Mouse (Mus musculus): ENCODE data around the gene Fbxl22.

Gene Fbxl22

DNA sequence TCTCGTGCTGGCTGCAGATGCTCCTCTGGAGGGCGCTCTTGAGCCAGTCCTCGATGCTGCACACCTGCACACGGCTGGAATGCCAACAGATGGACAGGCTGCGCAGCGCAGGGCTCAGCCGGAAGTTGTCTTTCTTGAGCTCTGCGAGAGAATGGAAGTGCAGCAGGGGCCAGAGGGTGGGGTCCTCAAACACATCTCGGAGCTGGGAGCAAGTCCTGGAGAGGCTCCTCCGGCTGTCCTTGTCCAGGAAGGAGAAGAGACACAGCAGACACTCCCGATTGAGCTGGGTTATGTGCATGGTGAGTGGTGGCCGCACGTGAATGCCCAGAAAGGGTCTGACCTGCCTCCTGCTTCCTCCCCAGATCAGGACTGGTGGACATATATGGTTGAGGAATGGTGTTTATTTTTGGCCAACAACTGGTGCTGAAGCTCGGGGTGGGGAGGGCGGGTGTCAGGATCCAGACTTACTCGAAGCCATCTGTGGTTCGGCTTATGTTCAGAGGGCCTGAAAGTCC, at the start of gene Fbxl22:
Fbxl22 (minus strand) TSS at position 338 of the 515 bp plus-strand sequence.
- DNase-seq = peak; percentile 71

DNA sequence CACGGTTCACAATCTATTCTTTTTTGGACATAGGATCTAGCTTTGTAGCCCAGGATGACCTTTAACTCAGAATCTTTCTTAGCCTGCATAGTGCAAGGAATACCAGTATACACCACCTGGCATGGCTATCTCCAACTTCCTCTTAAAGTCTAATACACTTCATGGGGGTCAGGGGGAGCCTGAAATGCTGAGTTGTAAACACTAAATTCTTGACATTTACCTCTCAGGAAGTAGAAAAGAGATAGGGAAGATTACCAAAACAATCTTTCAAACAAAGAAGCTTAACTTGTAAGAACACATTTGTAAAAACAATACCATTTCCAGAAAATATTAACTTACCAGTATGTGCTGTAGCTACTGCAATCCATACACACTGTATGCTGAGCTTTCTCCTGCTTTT, 47.8 kb upstream of the Fbxl22 start:
- DNase-seq = no peak

DNA sequence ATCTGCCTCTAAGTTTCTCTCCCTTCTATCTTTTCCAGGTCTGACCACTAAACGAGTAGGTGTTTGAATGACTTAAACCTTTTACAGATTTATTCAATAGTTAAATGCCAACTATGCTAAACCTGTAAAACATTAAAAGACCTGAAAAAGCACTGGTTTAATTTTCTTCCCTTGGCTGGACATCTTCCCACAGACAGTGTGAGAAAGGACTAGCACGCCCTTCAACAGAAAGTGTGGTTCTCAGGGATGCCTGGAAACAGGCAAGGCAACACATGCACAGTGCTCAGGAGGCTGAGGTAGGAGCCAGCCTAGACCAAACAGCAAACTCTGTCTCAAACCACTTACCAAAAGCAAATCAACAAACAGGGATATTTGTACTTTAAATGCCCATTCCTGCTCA, 47.1 kb upstream of the Fbxl22 start:
- peak; percentile 23 for DNase-seq

DNA sequence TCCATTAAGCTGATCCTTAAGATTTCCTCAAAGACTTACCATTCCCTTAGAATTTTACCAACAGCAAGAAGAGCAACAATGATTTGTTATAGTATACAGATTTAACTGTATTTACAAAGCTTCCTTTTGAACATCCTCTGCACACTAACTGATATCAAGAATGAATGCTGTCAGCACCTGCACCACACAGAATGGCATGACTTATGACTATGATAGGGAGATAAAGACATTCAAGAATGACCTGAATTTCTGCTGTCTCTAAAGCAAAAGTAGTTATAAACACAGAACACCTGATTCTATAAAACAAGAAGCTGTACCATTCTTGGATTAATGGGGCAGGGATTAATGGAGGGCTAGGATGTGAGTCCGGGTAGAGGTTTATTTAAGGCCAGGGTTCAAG, 46.3 kb upstream of the Fbxl22 start:
- no peak for DNase-seq

DNA sequence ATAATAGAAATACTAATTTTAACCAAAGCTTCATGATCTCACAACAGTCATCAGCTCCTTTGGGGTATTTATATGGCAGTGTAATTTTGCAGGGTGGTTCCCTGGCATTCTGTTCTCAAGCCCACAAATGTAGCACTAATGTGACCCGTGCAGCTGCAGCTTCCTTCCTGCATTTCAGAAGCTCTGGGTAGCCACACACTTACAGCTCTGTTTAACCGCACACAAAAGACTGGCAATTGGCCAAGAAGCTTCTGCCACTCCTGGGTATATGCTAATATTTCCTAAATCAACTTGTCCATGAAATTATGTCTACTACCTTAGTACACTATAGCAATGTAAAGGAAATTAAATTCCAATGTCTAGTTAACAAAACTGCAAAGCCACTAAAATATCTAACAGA, 45.9 kb upstream of the Fbxl22 start:
- peak; percentile 18 for DNase-seq

DNA sequence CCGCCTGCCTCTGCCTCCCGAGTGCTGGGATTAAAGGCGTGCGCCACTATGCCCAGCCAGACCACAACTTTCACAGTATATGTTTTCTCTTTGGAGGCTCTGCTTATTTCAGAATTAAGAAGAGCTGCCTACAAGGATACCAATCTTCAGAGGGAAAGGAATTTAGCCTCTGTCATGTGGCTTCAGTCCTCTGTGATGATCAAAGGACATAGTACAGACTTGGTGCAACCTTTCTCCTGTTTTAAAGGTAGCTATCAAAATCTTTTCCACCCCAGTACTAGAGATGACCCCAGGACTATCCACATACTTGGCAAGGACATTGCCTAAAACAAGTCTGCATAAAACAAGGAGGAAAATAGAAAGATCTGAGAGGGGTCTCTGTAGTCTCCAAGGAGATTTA, 44.6 kb upstream of the Fbxl22 start:
- DNase-seq = peak; percentile 21

DNA sequence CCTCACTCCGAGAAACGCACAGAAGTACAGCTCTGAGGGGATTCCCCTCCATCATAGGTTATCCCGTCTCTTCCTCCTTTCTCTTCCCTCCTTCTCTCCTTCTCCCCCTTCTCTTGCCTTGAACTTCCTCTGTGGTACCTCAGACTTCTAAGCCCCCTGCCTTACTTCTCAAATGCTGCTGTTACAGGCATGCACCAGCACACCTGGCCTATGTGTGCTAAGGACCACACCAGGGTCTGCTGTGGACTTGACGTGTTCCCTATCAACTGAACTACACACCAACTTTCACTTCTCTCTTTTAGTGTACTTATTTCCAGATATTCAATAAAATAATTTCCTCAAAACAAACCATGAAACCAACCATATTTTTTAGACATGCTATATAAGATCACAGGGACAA, 28.4 kb upstream of the Fbxl22 start:
- no peak for DNase-seq

DNA sequence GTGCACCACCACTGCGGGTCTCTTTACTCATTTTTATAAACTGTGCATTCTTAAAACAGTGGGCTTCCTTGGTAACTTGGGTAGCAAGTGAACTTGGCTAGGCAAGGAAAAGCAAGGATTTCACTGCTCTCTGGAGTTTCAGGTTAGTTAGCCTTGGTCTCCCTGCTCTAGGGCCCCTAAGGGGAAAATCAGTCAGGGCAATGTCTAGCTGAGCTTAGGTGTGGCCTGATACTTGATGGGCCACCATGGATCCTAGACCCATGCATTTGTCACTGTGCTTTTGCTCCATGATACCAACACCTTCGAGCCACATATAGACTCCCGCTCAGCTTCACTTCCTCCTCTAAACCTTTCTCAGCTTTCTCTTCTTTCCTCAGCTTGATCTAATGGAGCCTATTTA, 7.2 kb upstream of the Fbxl22 start:
- no peak for DNase-seq

DNA sequence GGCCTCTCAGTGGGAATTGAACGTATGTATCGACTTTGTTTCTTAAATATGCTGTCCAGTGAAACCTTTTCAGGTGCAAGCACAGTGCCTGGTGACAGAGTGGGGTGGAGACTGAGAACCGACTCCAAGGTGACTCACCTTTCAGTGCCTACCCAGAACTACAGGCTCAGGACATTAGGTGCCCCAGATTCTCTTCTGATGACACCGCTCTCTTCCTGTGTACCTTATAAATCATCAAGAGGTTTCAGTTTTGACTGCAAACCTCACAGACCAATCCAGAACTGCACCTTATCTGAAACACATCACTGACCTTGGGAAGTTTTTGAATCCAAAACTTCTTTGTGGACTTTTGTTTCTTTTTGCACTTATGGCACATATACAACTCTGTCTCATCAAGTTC, 5.9 kb upstream of the Fbxl22 start:
- no peak for DNase-seq

DNA sequence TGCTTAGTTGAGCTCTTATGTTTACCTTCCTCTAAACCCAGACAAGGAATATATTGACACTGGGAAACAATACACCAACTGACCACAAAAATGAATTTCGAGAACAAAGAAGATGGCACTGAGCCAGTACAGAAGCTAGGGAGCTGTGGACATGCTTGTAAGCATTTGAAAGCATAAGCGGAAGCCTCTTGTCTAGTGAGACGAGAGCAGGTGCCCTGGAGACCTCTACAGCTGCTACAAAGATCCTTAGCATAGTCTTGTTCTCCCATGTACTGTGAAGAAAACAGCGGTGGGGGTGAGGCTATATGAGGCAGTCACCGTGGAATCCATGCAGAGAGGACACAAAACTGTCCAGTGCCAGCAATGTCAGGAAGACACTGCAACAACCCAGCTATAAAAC, 4.5 kb upstream of the Fbxl22 start:
- no peak for DNase-seq

DNA sequence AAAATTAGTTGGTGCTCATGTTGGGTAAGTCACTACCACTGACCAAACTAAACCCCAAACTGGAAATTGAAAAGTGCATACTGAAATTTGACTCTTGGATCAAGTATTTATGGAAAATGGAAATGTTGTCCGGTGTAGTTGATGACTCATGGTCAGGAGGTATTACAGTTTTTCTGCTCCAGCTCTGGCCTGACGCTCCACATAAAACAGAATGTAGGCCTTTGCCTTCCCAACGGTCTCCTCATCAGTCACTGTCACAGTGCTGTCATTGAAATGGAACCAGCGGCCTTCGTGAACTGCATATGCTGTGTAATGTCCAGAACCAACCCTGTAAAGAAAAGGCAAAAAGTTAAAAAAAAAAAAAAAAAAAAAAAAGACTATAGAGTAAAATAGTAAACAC, 3.9 kb upstream of the Fbxl22 start:
- DNase-seq = no peak

DNA sequence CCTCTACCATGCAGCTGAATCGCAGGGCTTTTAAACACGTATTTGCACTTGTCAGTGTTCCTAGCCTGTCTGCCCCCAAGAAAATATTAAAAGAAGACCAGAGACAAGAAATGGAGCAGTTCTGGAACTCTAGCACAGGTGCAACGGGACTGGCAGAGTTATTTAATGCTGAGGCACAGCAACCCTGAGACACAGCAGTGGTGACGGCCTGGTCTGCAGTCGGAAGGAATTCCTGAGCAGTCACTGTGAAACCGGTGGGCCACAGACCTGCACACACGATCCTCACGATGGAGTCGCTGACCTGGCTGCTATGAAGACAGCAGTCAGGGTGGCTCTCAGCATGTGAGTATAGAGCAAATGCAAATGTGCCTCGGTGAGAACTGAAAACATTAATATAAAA, 3.4 kb upstream of the Fbxl22 start:
- no peak for DNase-seq

DNA sequence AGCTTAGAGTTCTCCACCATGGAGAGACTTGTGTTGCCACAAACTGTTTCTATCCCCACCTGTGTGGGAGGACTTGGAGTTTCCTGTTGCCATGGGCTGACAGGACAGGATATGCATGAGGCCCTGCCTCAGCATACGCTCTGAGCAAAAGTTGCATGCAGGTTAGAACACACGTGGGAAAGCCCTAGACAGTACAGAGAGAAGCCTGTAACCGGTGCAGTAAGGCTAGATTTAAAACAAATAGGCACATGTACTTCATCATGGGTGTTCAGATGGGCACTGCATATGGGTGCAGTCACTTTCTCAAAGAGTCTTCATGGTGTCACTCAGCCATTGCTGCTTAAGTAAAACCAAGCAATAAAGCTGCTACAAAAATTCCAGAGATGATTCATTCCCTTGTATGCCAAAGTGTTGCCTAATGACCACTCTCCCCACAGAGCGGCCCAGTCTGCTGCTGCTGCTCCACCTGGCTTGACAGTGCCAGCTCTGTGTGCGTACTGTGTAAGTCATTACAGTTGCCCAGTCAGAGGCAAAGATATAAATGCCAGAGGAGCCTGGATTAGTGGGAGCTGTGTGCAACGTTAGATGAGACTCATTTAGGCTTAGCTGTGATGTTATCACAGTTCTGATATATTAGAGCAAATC, 2.0 kb upstream of the Fbxl22 start:
- no peak for DNase-seq

DNA sequence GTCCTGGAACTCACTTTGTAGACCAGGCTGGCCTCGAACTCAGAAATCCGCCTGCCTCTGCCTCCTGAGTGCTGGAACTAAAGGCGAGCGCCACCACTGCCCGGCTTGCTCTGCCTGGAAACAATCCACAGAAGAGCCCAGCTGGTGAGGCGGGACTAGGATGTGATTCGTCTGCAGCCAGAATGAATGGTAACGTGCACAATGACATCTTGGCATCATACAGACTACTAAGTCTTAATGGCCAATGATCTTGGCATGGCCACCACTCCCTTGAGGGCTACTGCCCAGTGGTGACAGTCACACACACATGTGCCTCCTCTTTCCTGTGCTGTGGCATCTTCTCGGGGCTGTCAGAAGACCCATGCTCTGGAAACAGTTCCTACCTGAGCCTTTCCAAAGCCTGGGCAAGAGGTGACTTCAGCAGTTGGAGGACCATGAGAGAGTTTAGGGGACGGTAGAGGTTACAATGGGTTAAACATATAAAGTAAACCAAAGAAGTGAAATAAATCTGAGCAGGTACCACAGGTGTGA, 1.4 kb upstream of the Fbxl22 start:
- no peak for DNase-seq

DNA sequence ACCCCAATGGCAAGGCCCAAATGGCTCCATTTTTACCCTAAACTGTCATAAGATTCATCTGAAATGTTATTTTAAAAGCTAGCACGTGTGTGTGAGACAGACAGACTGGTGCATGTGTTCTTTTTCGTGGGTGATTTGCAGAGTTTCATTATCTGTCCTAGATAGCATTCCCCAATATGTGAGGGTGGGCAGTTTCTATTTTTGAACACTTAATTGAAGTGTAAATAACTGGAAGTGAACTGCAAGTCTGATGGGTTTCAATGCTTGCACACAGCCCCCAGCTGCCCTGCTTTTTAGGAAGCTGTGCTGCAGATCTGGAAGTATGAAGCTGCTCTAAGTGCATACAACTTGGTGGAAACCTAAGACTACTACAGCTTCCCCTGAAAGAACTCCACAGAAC, 722 bp upstream of the Fbxl22 start:
- DNase-seq = no peak

DNA sequence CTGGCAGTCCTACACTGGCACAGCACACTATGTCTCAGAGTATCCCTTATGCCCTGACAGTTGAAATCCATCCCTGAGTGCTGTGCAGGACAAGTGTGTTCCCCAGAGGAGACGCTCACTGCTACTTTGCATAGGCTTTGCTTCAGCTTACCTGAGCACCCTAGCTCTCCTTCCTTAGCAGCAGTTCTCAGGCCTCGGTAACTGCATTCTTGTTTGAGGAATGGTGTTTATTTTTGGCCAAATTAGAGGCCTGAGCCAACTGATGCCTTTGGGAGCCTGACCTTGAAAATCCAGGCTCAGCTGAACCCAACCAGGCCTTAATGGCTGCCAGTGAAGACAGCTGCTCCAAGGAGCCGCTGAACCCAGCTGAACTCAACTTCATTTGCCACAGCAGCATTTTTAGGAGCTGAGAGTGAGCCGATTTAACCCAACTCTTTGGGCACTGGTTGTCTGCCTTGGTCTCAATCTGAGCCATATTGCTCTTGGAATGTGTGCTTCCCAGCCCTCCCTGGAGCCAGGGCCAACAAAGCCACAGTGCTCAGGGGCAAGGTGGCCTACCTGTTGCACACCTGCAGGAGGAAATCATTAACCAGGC, 635 bp downstream of the Fbxl22 start:
- DNase-seq = no peak

DNA sequence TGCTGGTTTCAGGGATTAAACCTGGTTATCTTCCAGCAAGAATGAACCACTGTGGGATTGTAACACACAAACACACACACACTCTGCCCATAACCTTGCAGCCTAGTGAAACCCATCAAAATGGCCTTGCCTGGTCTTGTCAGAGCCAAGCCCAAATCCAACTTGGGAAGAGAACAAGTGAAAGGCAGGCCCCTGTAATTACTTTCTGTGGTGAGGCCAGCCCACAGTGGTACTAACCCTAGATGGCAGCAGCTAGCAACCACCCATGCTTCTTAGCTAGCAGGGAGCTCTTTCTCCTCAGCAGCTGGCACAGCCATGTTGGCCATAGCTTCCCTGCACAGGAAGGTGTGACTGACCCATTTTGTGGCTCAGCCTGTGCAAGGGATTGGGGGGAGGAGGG, 1.2 kb downstream of the Fbxl22 start:
- no peak for DNase-seq

DNA sequence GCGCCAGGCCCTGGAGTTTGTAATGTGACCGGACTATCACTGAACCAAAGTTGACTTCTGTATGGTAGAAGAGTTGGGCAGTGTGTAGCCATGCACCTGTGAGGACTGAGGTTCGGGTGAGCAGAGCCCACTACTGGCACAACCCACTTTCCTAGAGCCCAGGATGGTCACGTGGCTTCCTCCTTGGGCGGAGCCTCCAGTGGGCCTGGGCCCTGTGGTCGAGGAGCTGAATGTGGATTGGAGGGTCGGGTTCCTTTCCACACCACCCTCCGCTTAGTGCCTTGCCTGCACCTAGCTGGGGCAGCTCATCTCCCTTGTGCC, 2.1 kb downstream of the Fbxl22 start:
- peak; percentile 87 for DNase-seq

DNA sequence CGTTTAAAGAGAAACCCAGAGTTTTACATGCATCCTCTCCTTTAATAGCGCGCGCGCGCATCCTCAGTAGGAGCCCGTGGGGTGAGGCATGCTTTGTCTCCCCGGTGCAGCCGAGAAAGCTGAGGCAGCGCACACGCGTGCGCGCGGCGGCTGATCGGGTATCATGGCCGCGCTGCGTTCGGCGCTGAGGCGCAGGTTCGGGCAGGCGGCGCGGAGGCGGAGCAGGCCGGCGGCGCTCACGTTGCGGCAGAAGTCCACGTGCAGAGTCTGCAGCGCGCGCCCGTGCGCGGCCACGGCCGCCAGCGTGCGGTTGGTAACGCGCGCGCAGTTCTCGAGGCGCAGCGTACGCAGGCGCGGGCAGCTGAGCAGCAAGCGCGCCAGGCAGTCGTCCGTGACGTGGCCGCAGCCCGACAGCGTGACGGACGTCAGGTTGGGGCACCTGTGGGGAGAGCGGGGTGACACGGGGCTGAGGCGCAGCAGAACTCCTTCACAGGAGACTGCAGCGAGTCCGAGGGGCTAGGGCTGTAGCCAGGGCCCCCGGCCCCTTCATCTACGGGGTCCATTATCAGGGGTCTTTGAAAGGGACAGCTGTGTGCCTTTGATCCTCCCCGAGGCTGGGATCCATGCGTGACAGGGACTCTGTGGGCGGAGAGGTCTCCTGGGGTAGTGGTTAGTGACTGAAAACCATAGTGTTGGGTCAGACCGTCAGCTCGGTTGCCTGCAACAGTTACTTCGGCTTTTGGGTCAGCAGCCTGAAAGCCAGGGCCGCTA, 2.6 kb downstream of the Fbxl22 start:
- peak; percentile 94 for DNase-seq

DNA sequence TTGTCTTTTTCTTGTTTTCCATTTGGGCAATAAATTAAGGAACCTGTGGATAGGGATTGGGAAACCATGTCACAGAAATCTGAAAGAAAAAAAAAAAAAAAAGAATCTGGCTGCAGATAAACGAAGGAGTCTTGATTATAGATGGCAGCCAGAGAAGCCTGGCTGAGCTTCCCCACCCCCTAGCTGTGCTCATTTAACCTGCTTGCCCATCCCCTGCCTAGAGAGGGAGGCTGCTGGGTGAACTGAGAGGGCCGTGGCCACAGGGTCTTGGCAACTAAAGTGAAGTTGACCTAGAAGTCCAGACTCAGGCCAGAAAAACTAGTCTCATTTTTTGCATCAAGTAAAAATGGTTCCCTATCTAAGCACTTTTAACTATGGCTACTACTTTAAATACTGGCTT, 3.4 kb downstream of the Fbxl22 start:
- DNase-seq = no peak

DNA sequence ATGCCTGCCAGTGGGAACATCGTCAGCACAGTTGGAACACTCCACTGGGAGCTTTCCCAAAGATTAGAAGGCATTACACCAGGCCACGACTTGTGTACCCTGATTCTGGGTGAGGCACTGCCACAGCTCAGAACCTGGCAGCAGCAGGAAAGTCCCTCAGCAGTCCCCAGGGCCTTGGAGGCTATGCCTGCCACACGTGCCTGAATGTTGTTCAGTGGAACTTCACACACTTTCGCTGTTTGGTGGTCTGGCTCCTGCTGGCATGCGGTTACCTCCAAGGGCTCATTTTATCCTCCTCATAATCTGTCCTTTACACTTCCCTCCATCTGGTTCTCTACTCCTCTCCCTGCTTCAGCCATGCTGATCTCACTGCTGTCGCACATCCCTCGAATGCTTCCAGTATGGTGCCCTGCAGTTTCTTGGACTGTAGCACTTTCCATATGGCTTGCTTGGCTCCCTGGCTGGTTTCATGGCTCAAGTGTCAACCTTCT, 4.0 kb downstream of the Fbxl22 start:
- no peak for DNase-seq

DNA sequence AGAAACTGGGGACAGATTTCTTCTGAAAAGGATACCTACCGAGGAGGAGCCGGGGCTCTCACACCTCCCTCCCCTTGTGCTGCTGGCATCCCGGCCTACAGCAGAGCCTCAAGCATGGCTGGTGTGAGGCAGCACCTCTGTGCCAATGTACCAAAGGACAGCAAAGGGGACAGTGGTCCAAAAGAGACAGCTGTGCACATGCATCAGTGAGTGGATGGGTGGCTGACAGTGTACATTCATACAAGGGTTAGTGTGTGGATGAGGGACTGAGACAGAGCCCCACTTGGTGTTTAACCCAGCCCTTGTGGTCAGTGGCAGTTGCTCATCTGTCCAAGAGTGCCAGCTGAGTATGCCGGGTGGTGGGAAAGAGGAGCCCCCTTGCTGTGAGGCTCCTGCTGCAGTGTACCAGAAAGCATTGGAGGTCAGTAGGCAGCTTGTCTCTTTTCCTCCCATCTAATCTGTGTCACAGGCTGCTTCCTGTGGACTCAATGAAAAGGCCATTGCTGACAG, 5.4 kb downstream of the Fbxl22 start:
- no peak for DNase-seq

DNA sequence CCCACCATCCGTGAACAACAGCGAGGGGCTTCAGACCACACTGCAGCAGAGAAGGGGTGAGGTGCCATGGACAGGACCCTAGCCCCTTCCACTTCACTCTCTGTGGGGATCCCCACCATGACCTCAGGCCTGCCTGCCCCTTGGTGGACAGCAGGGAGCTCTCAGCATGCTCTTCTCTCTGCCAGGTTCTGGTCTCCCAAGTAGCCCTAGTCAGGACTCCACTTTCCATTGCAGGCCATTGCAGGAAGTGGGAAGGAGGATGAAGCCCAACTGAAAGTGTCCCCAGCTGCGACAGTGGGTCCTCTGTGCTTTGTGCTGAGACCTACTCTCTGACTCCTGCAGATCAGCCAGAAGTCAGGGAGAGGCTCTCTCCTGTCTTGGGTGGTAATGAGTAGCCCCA, 6.7 kb downstream of the Fbxl22 start:
- no peak for DNase-seq

DNA sequence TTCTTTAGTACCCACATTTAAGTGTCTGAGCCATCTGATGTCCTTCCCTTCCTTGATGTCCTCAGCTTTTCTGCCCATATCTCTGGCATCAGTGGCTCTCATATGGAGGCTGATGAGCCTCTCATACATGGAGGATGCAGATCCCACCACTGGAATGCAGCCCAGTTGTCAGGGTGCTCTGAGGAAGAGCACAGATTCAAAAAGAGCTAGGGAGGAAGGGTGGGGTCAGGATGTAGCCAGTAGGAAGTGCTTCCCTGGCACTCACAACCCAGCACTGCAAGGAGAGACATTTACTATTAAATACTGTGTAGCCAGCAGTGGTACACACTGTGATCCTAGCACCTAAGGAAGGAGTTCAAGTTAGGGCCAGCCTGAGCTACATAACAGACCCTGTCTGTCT, 8.0 kb downstream of the Fbxl22 start:
- DNase-seq = no peak

All from kidney, adult 18-20 months (tissue).